Mouse (Mus musculus) liver, embryonic 14.5 days (tissue): ENCODE data around the gene Muc13. TPM values are rescaled to one million over a fixed set of nuclear protein-coding genes. Genes with fewer than 3 reads are reported as not detected.

ENCODE experiments used
- ATAC-seq: fragments of 200-750 bp; cut with Nextera tagmentation; 2 replicates; pipeline ENCODE4 v1.8.0; 2017; ENCODE audit warnings: moderate number of reproducible peaks, mild to moderate bottlenecking, moderate library complexity; ENCODE audit not compliant: insufficient read depth
- DNase-seq, 3 experiments: peaks; one replicate each; pipeline ENCODE4 v3.0.0-alpha.2; 2012 to 2013; ENCODE audit warnings: low read depth in 3 of 3, low spot score in 3 of 3
- H3K27ac ChIP-seq: fragments of 300-500 bp; sonication (generic); 2 replicates; pipeline ENCODE4 v1.5.1; 2014; ENCODE audit warnings: moderate library complexity, mild to moderate bottlenecking, control low read depth, inconsistent platforms
- H3K27me3 ChIP-seq: fragments of 300-500 bp; sonication (generic); 2 replicates; pipeline ENCODE4 v1.6.1; 2014; ENCODE audit warnings: mild to moderate bottlenecking, low read length, moderate library complexity; ENCODE audit not compliant: control insufficient read depth, insufficient read depth
- H3K36me3 ChIP-seq: fragments of 300-500 bp; sonication (generic); replicated peaks from 2 replicates; pipeline ENCODE4 v1.6.1; 2014; ENCODE audit warnings: low read depth; ENCODE audit not compliant: control insufficient read depth, insufficient read depth
- H3K4me1 ChIP-seq, 2 experiments: fragments of 200-500 bp in 1 of 2; fragments of 300-500 bp in 1 of 2; sonication (generic) in 1 of 2; replicated peaks; 2 replicates each; pipeline ENCODE4 v1.6.1; 2012 to 2014; ENCODE audit warnings: antibody characterized with exemption in 1 of 2, inconsistent platforms in 1 of 2, low read length in 1 of 2; ENCODE audit not compliant: control insufficient read depth in 2 of 2, insufficient read depth in 2 of 2
- H3K4me2 ChIP-seq: fragments of 300-500 bp; sonication (generic); 2 replicates; pipeline ENCODE4 v1.6.1; 2014; ENCODE audit warnings: low read depth, mild to moderate bottlenecking, control low read depth, moderate library complexity
- H3K4me3 ChIP-seq, 2 experiments: fragments of 200-500 bp in 1 of 2; fragments of 300-500 bp in 1 of 2; sonication (generic) in 1 of 2; 2 replicates each; pipeline ENCODE4 v1.5.1; 2012 to 2014; ENCODE audit warnings: low read depth in 2 of 2, low read length in 2 of 2, mild to moderate bottlenecking in 2 of 2, control low read depth in 1 of 2, inconsistent platforms in 1 of 2, moderate library complexity in 1 of 2; ENCODE audit not compliant: insufficient read depth in 1 of 2
- H3K9ac ChIP-seq: fragments of 300-500 bp; sonication (generic); replicated peaks from 2 replicates; pipeline ENCODE4 v1.6.1; 2014; ENCODE audit warnings: mild to moderate bottlenecking, control low read depth, moderate library complexity
- H3K9me3 ChIP-seq: fragments of 300-500 bp; sonication (generic); 2 replicates; pipeline ENCODE4 v1.6.1; 2016; ENCODE audit warnings: low read length, mixed read lengths; ENCODE audit not compliant: control insufficient read depth
- CTCF ChIP-seq: IDR thresholded peaks from 2 replicates; pipeline ENCODE4 v1.5.1; 2016; ENCODE audit warnings: antibody characterized with exemption, low read depth, control low read depth
- EP300 ChIP-seq: IDR thresholded peaks from 2 replicates; pipeline ENCODE4 v1.6.1; 2016; ENCODE audit warnings: antibody characterized with exemption, low read depth
- WGBS: fragments of 180-500 bp; shearing (Covaris S2); extraction: QIAGEN DNeasy Blood & Tissue Kit; methylation state at CpG from one replicate; pipeline ENCODE4 v1.1.7; 2014; ENCODE audit not compliant: insufficient replicate concordance; 5-methylcytosine and 5-hydroxymethylcytosine counted together
- polyA plus RNA-seq, 2 experiments: library from polyadenylated mRNA; depleted of rRNA in 1 of 2; stranded (reverse) in 1 of 2; unstranded in 1 of 2; fragments of >200 nt; fragmentation: Nextera tagmentation in 1 of 2; extraction: Ambion mirVana in 1 of 2; gene quantifications; 2 replicates each; pipeline versions ENCODE4 v1.2.1 to v1.2.3; 2012 to 2014

Gene Muc13
- polyA plus RNA-seq, 2 experiments = 1.4 to 1.9 TPM

GRCm38 (mm10) chr16:33844150-33844611, 50.3 kb downstream of the Muc13 start:
- H3K27ac ChIP-seq = no peak overlapping the region
- H3K9ac ChIP-seq = no peak overlapping the region
- no peak overlapping the region for H3K4me2 ChIP-seq
- ATAC-seq (no peak), DNase-seq (no peak)
- H3K4me1 ChIP-seq = no peaks in the 10 kb centered on the region
- no peaks in the 10 kb centered on the region for H3K27me3 ChIP-seq
- no peak overlapping the region for H3K4me3 ChIP-seq
- WGBS = 54% methylated on average over 4 of the region's 4 CpGs
- H3K9me3 ChIP-seq = no peaks in the 10 kb centered on the region
- TF ChIP-seq CTCF (no peak), EP300 (no peak)
- H3K36me3 ChIP-seq = no peaks in the 10 kb centered on the region

GRCm38 (mm10) chr16:33844866-33845265, 51.0 kb downstream of the Muc13 start:
- Histone ChIP-seq H3K4me3 (no peak overlapping the region), H3K27me3 (no peaks in the 10 kb centered on the region), H3K9me3 (no peaks in the 10 kb centered on the region), H3K27ac (no peak overlapping the region), H3K9ac (no peak overlapping the region), H3K4me2 (no peak overlapping the region), H3K36me3 (no peaks in the 10 kb centered on the region), H3K4me1 (no peaks in the 10 kb centered on the region)
- no peak for TF ChIP-seq EP300
- TF ChIP-seq CTCF = no peak
- DNase-seq = no peak
- ATAC-seq = no peak
- 65% methylated on average over 6 of the region's 6 CpGs for WGBS

- TF ChIP-seq CTCF = no peak
- H3K4me3 ChIP-seq = no peak overlapping the region
- no peaks in the 10 kb centered on the region for H3K27me3 ChIP-seq
- no peaks in the 10 kb centered on the region for H3K9me3 ChIP-seq
- no peak overlapping the region for H3K9ac ChIP-seq
- no peaks in the 10 kb centered on the region for H3K4me1 ChIP-seq
- no peaks in the 10 kb centered on the region for H3K36me3 ChIP-seq
- H3K27ac ChIP-seq = no peak overlapping the region
- no peak overlapping the region for H3K4me2 ChIP-seq
- no peak for DNase-seq
- ATAC-seq = no peak
These were observed 59.4 kb downstream of the Muc13 start for GRCm38 (mm10) chr16:33853271-33853670.

- H3K4me3 ChIP-seq = no peak overlapping the region
- no peaks in the 10 kb centered on the region for H3K27me3 ChIP-seq
- no peak overlapping the region for H3K4me2 ChIP-seq
- 59% methylated on average over 2 of the region's 2 CpGs for WGBS
- TF ChIP-seq CTCF (no peak), EP300 (no peak)
- H3K27ac ChIP-seq = no peak overlapping the region
- DNase-seq = no peak
- no peaks in the 10 kb centered on the region for H3K36me3 ChIP-seq
- no peak overlapping the region for H3K9ac ChIP-seq
- H3K4me1 ChIP-seq = peaks cover 0 to 2% of the 10 kb centered on the region in 2 experiments; a peak in 1 of 4 replicates
- no peaks in the 10 kb centered on the region for H3K9me3 ChIP-seq
- ATAC-seq = no peak
These were observed 64.9 kb downstream of the Muc13 start for GRCm38 (mm10) chr16:33858766-33859165.

- H3K4me1 ChIP-seq = peaks cover 0 to 2% of the 10 kb centered on the region in 2 experiments; a peak in 1 of 4 replicates
- ATAC-seq (no peak), DNase-seq (no peak)
- no peaks in the 10 kb centered on the region for H3K9me3 ChIP-seq
- no peak overlapping the region for H3K4me3 ChIP-seq
- no peak overlapping the region for H3K9ac ChIP-seq
- TF ChIP-seq CTCF (no peak), EP300 (no peak)
- WGBS = 45% methylated on average over 5 of the region's 5 CpGs
- no peaks in the 10 kb centered on the region for H3K27me3 ChIP-seq
- H3K4me2 ChIP-seq = no peak overlapping the region
- no peak overlapping the region for H3K27ac ChIP-seq
- H3K36me3 ChIP-seq = no peaks in the 10 kb centered on the region
These were observed 65.5 kb downstream of the Muc13 start for GRCm38 (mm10) chr16:33859380-33859779.
